Mouse (Mus musculus): ENCODE results near the gene Itga6. TPM values are rescaled to one million over a fixed set of nuclear protein-coding genes. Genes with fewer than 3 reads are reported as not detected.
A peak's percentile ranks its signal among the peaks of the same experiment; 100 is the strongest.

The Itga6 gene
- polyA plus RNA-seq, 1 experiment from 2014 or later = 46.2 TPM

- WGBS = 39% methylated on average over 12 of the region's 12 CpGs
- Histone ChIP-seq H3K36me3 (ENCODE audit: control insufficient read depth, insufficient read depth) (no peaks in the 10 kb centered on the region), H3K4me1 (ENCODE audit: control insufficient read depth, insufficient read depth, low read length) (peaks cover 50% of the 10 kb centered on the region), H3K9ac (ENCODE audit: low read length) (no peak overlapping the region), H3K9me3 (replicated peaks; ENCODE audit: control insufficient read depth, low read length) (no peaks in the 10 kb centered on the region), H3K4me3 (ENCODE audit: low read length) (no peak overlapping the region), H3K4me2 (ENCODE audit: low read depth, low read length) (no peak overlapping the region), H3K27ac (ENCODE audit: low read length) (no peak overlapping the region), H3K27me3 (ENCODE audit: control insufficient read depth, insufficient read depth, low read length) (no peaks in the 10 kb centered on the region)
- peak; percentile 51; the same call in 1 of the 2 replicates for ATAC-seq (replicated peaks; ENCODE audit: extremely low read depth, insufficient read depth, low FRiP score)
These were observed 67.0 kb downstream of the Itga6 start for GRCm38 (mm10) chr2:71812221-71813021.

- Histone ChIP-seq H3K4me1 (ENCODE audit: control insufficient read depth, insufficient read depth, low read length) (peaks cover 48% of the 10 kb centered on the region), H3K27me3 (ENCODE audit: control insufficient read depth, insufficient read depth, low read length) (no peaks in the 10 kb centered on the region)
- no peak for ATAC-seq (replicated peaks; ENCODE audit: extremely low read depth, insufficient read depth, low FRiP score)
These were observed 67.6 kb downstream of the Itga6 start for GRCm38 (mm10) chr2:71813022-71813358.

GRCm38 (mm10) chr2:71813371-71813770 lies 68.0 kb downstream of the Itga6 start:
- no peak for ATAC-seq (replicated peaks; ENCODE audit: extremely low read depth, insufficient read depth, low FRiP score)
- H3K27ac ChIP-seq (ENCODE audit: low read length) = peak overlapping the region; percentile 49
- H3K4me3 ChIP-seq (ENCODE audit: low read length) = no peak overlapping the region
- H3K27me3 ChIP-seq (ENCODE audit: control insufficient read depth, insufficient read depth, low read length) = no peaks in the 10 kb centered on the region
- no peaks in the 10 kb centered on the region; the same call in 1 of the 2 replicates for H3K36me3 ChIP-seq (ENCODE audit: control insufficient read depth, insufficient read depth)
- no peak overlapping the region for H3K4me2 ChIP-seq (ENCODE audit: low read depth, low read length)
- H3K4me1 ChIP-seq (ENCODE audit: control insufficient read depth, insufficient read depth, low read length) = peaks cover 48% of the 10 kb centered on the region
- no peak overlapping the region for H3K9ac ChIP-seq (ENCODE audit: low read length)
- no peaks in the 10 kb centered on the region for H3K9me3 ChIP-seq (replicated peaks; ENCODE audit: control insufficient read depth, low read length)
- WGBS = 57% methylated on average over 7 of the region's 8 CpGs

More at GRCm38 (mm10) chr2:71813022-71813358, 67.6 kb downstream of the Itga6 start:
- no peak overlapping the region for H3K27ac ChIP-seq (ENCODE audit: low read length)
- 69% methylated on average over 3 of the region's 9 CpGs for WGBS
- H3K9ac ChIP-seq (ENCODE audit: low read length) = no peak overlapping the region
- no peak overlapping the region for H3K4me2 ChIP-seq (ENCODE audit: low read depth, low read length)
- no peaks in the 10 kb centered on the region for H3K36me3 ChIP-seq (ENCODE audit: control insufficient read depth, insufficient read depth)
- no peaks in the 10 kb centered on the region for H3K9me3 ChIP-seq (replicated peaks; ENCODE audit: control insufficient read depth, low read length)
- H3K4me3 ChIP-seq (ENCODE audit: low read length) = no peak overlapping the region

- Histone ChIP-seq H3K4me3 (ENCODE audit: low read length) (no peak overlapping the region), H3K4me2 (ENCODE audit: low read depth, low read length) (no peak overlapping the region), H3K27ac (ENCODE audit: low read length) (peak overlapping the region; percentile 49), H3K36me3 (ENCODE audit: control insufficient read depth, insufficient read depth) (no peaks in the 10 kb centered on the region; the same call in 1 of the 2 replicates), H3K9ac (ENCODE audit: low read length) (no peak overlapping the region), H3K9me3 (replicated peaks; ENCODE audit: control insufficient read depth, low read length) (no peaks in the 10 kb centered on the region), H3K27me3 (ENCODE audit: control insufficient read depth, insufficient read depth, low read length) (no peaks in the 10 kb centered on the region), H3K4me1 (ENCODE audit: control insufficient read depth, insufficient read depth, low read length) (peaks cover 45% of the 10 kb centered on the region)
- ATAC-seq (replicated peaks; ENCODE audit: extremely low read depth, insufficient read depth, low FRiP score) = peak; percentile 50; the same call in 1 of the 2 replicates
- WGBS = 49% methylated on average over 3 of the region's 3 CpGs
These were observed 68.6 kb downstream of the Itga6 start for GRCm38 (mm10) chr2:71814016-71814415.

GRCm38 (mm10) chr2:71815279-71815678 lies 69.9 kb downstream of the Itga6 start:
- Histone ChIP-seq H3K9me3 (replicated peaks; ENCODE audit: control insufficient read depth, low read length) (no peaks in the 10 kb centered on the region), H3K27me3 (ENCODE audit: control insufficient read depth, insufficient read depth, low read length) (no peaks in the 10 kb centered on the region), H3K27ac (ENCODE audit: low read length) (peak overlapping the region; percentile 55), H3K4me3 (ENCODE audit: low read length) (no peak overlapping the region), H3K36me3 (ENCODE audit: control insufficient read depth, insufficient read depth) (peaks cover 3% of the 10 kb centered on the region; the same call in 1 of the 2 replicates), H3K4me2 (ENCODE audit: low read depth, low read length) (no peak overlapping the region; the same call in 1 of the 2 replicates), H3K4me1 (ENCODE audit: control insufficient read depth, insufficient read depth, low read length) (peaks cover 41% of the 10 kb centered on the region), H3K9ac (ENCODE audit: low read length) (0 out of 2 replicates have a peak overlapping the region, but pooled peaks have one; percentile 19)
- ATAC-seq (replicated peaks; ENCODE audit: extremely low read depth, insufficient read depth, low FRiP score) = no peak
- 33% methylated on average over 5 of the region's 5 CpGs for WGBS

GRCm38 (mm10) chr2:71816391-71817041 lies 71.1 kb downstream of the Itga6 start:
- H3K27ac ChIP-seq (ENCODE audit: low read length) = peak overlapping the region; percentile 24; the same call in 1 of the 2 replicates

GRCm38 (mm10) chr2:71824146-71824545 lies 78.7 kb downstream of the Itga6 start:
- no peak for ATAC-seq (replicated peaks; ENCODE audit: extremely low read depth, insufficient read depth, low FRiP score)
- Histone ChIP-seq H3K36me3 (ENCODE audit: control insufficient read depth, insufficient read depth) (peaks cover 16% of the 10 kb centered on the region; the same call in 1 of the 2 replicates), H3K9me3 (replicated peaks; ENCODE audit: control insufficient read depth, low read length) (no peaks in the 10 kb centered on the region), H3K4me2 (ENCODE audit: low read depth, low read length) (no peak overlapping the region), H3K4me3 (ENCODE audit: low read length) (no peak overlapping the region), H3K27me3 (ENCODE audit: control insufficient read depth, insufficient read depth, low read length) (no peaks in the 10 kb centered on the region), H3K9ac (ENCODE audit: low read length) (no peak overlapping the region), H3K4me1 (ENCODE audit: control insufficient read depth, insufficient read depth, low read length) (no peaks in the 10 kb centered on the region), H3K27ac (ENCODE audit: low read length) (no peak overlapping the region)
- WGBS = 73% methylated on average over 13 of the region's 13 CpGs

More at GRCm38 (mm10) chr2:71816391-71817041, 71.1 kb downstream of the Itga6 start:
- peak overlapping the region; percentile 11; the same call in 1 of the 2 replicates for H3K9ac ChIP-seq (ENCODE audit: low read length)
- H3K9me3 ChIP-seq (replicated peaks; ENCODE audit: control insufficient read depth, low read length) = no peaks in the 10 kb centered on the region
- H3K4me3 ChIP-seq (ENCODE audit: low read length) = peak overlapping the region; percentile 19
- peak; percentile 10; the same call in 1 of the 2 replicates for ATAC-seq (replicated peaks; ENCODE audit: extremely low read depth, insufficient read depth, low FRiP score)
- H3K27me3 ChIP-seq (ENCODE audit: control insufficient read depth, insufficient read depth, low read length) = no peaks in the 10 kb centered on the region
- WGBS = 24% methylated on average over 14 of the region's 14 CpGs
- H3K4me2 ChIP-seq (ENCODE audit: low read depth, low read length) = peak overlapping the region; percentile 45
- H3K36me3 ChIP-seq (ENCODE audit: control insufficient read depth, insufficient read depth) = peaks cover 3% of the 10 kb centered on the region; the same call in 1 of the 2 replicates
- peaks cover 41% of the 10 kb centered on the region for H3K4me1 ChIP-seq (ENCODE audit: control insufficient read depth, insufficient read depth, low read length)

- Histone ChIP-seq H3K27me3 (ENCODE audit: control insufficient read depth, insufficient read depth, low read length) (no peaks in the 10 kb centered on the region), H3K4me1 (ENCODE audit: control insufficient read depth, insufficient read depth, low read length) (peaks cover 3% of the 10 kb centered on the region; the same call in 1 of the 2 replicates), H3K4me3 (ENCODE audit: low read length) (no peak overlapping the region), H3K9me3 (replicated peaks; ENCODE audit: control insufficient read depth, low read length) (no peaks in the 10 kb centered on the region), H3K27ac (ENCODE audit: low read length) (no peak overlapping the region), H3K9ac (ENCODE audit: low read length) (no peak overlapping the region), H3K4me2 (ENCODE audit: low read depth, low read length) (no peak overlapping the region), H3K36me3 (ENCODE audit: control insufficient read depth, insufficient read depth) (peaks cover 10% of the 10 kb centered on the region; the same call in 1 of the 2 replicates)
- no peak for ATAC-seq (replicated peaks; ENCODE audit: extremely low read depth, insufficient read depth, low FRiP score)
- WGBS = 82% methylated on average over 13 of the region's 13 CpGs
These were observed 82.3 kb downstream of the Itga6 start for GRCm38 (mm10) chr2:71827711-71828110.

- H3K27ac ChIP-seq (ENCODE audit: low read length) = no peak overlapping the region
- H3K4me3 ChIP-seq (ENCODE audit: low read length) = no peak overlapping the region
- 62% methylated on average over 11 of the region's 11 CpGs for WGBS
- no peak overlapping the region for H3K9ac ChIP-seq (ENCODE audit: low read length)
- no peaks in the 10 kb centered on the region for H3K9me3 ChIP-seq (replicated peaks; ENCODE audit: control insufficient read depth, low read length)
- peaks cover 10% of the 10 kb centered on the region; the same call in 1 of the 2 replicates for H3K36me3 ChIP-seq (ENCODE audit: control insufficient read depth, insufficient read depth)
- no peak overlapping the region for H3K4me2 ChIP-seq (ENCODE audit: low read depth, low read length)
- no peak for ATAC-seq (replicated peaks; ENCODE audit: extremely low read depth, insufficient read depth, low FRiP score)
- H3K4me1 ChIP-seq (ENCODE audit: control insufficient read depth, insufficient read depth, low read length) = peaks cover 3% of the 10 kb centered on the region; the same call in 1 of the 2 replicates
- H3K27me3 ChIP-seq (ENCODE audit: control insufficient read depth, insufficient read depth, low read length) = no peaks in the 10 kb centered on the region
These were observed 83.5 kb downstream of the Itga6 start for GRCm38 (mm10) chr2:71828928-71829327.
